Comparison of ENCODE assay signal across 21 mouse cellular contexts in the genomic region with DNA sequence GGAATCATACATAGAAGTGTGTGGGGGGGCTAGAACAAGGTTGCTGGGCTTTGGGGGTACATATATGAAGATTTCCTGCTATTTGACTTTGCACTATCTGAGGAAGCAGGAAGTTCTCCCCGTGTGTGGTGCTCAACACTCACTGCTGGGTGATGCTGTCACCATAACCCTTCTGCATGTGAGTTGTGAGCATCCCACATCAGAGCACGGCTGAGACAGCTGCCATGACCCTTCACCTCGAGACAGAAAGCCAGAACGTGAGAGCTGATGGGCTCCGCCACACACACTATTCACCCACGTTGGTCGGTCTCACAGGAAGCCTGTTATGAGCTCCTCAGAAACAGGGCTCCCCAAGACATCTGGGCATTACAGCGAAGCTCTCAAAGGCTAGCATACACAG.
"Had no signal": no experiment of that assay in that cellular context is flagged by ENCODE, and none has a peak within 500 bp of the region (broad histone marks: within the 10 kb centered on the region; RNA-seq: fewer than 3 reads in every experiment).

No protein-coding gene starts in this region.

- H3K36me3 ChIP-seq: midbrain, embryonic 15.5 days; neural tube, embryonic 15.5 days had no signal

- H3K9me3 ChIP-seq: limb, embryonic 12.5 days; limb, embryonic 15.5 days; midbrain, embryonic 12.5 days; midbrain, embryonic 15.5 days; neural tube, embryonic 12.5 days; neural tube, embryonic 15.5 days; stomach, embryonic 15.5 days had no signal

- H3K4me3 ChIP-seq: limb, embryonic 12.5 days; limb, embryonic 15.5 days; midbrain, embryonic 12.5 days; midbrain, embryonic 15.5 days; neural tube, embryonic 12.5 days; neural tube, embryonic 15.5 days; stomach, embryonic 15.5 days had no signal

- H3K27ac ChIP-seq: limb, embryonic 12.5 days; limb, embryonic 15.5 days; liver, embryonic 14.5 days; macrophage; midbrain, embryonic 12.5 days; midbrain, embryonic 15.5 days; neural tube, embryonic 12.5 days; neural tube, embryonic 15.5 days; stomach, embryonic 15.5 days had no signal

- H3K4me2 ChIP-seq: limb, embryonic 12.5 days; limb, embryonic 15.5 days; liver, embryonic 11.5 days; lung, embryonic 14.5 days; midbrain, embryonic 12.5 days; midbrain, embryonic 15.5 days; neural tube, embryonic 12.5 days; neural tube, embryonic 15.5 days; stomach, embryonic 15.5 days had no signal

- ATAC-seq: liver, postnatal 0 days; lung, postnatal 0 days; midbrain, embryonic 15.5 days had no signal

- DNase-seq: kidney, adult 18-20 months; kidney, adult 9 months; kidney, postnatal 14 days; kidney, postnatal 4 days; left cerebral cortex, postnatal 4 days; liver, postnatal 0 days; lung, embryonic 14.5 days; retina, postnatal 1 day; right cerebral cortex, postnatal 25 days; spleen, adult 18-20 months had no signal

- H3K9ac ChIP-seq: limb, embryonic 12.5 days; limb, embryonic 15.5 days; liver, embryonic 14.5 days; liver, postnatal 0 days; lung, embryonic 14.5 days; midbrain, embryonic 12.5 days; midbrain, embryonic 15.5 days; neural tube, embryonic 12.5 days; neural tube, embryonic 15.5 days; stomach, embryonic 15.5 days had no signal

- H3K27me3 ChIP-seq: limb, embryonic 12.5 days; limb, embryonic 15.5 days; midbrain, embryonic 12.5 days; midbrain, embryonic 15.5 days; neural tube, embryonic 12.5 days; neural tube, embryonic 15.5 days; stomach, embryonic 15.5 days had no signal

- H3K4me1 ChIP-seq: limb, embryonic 12.5 days; limb, embryonic 15.5 days; midbrain, embryonic 12.5 days; midbrain, embryonic 15.5 days; neural tube, embryonic 12.5 days; neural tube, embryonic 15.5 days had no signal
